Mouse (Mus musculus) limb, embryonic 14.5 days (tissue): ENCODE data around the gene Nploc4. TPM values are rescaled to one million over a fixed set of nuclear protein-coding genes. Genes with fewer than 3 reads are reported as not detected.
"Not testable (repeated sequence)": the region's sequence is repeated elsewhere in the genome, so short reads cannot be mapped to it uniquely, and the experiment has no call there.

Experiments used
- ATAC-seq: fragments of 200-750 bp; cut with Nextera tagmentation; 2 replicates; pipeline ENCODE4 v1.8.0; 2017; ENCODE audit warnings: low read depth, moderate number of reproducible peaks, moderate TSS enrichment; ENCODE audit not compliant: low FRiP score
- DNase-seq: peaks from one replicate; pipeline ENCODE4 v3.0.0-alpha.2; 2015; ENCODE audit warnings: low spot score
- H3K27ac ChIP-seq: fragments of 300-500 bp; sonication (generic); replicated peaks from 2 replicates; pipeline ENCODE4 v1.5.1; 2014; ENCODE audit warnings: low read depth, mild to moderate bottlenecking, low read length, moderate library complexity, mixed read lengths
- H3K27me3 ChIP-seq: fragments of 300-500 bp; sonication (generic); 2 replicates; pipeline ENCODE4 v1.6.1; 2014; ENCODE audit warnings: low read length, mixed read lengths; ENCODE audit not compliant: control insufficient read depth, insufficient read depth
- H3K36me3 ChIP-seq: fragments of 300-500 bp; sonication (generic); 2 replicates; pipeline ENCODE4 v1.6.1; 2014; ENCODE audit warnings: mild to moderate bottlenecking, low read length, moderate library complexity, mixed read lengths; ENCODE audit not compliant: control insufficient read depth, insufficient read depth
- H3K4me1 ChIP-seq: fragments of 300-500 bp; sonication (generic); 2 replicates; pipeline ENCODE4 v1.6.1; 2014; ENCODE audit warnings: antibody characterized with exemption, low read length, mixed read lengths; ENCODE audit not compliant: control insufficient read depth, insufficient read depth
- H3K4me2 ChIP-seq: fragments of 300-500 bp; sonication (generic); replicated peaks from 2 replicates; pipeline ENCODE4 v1.6.1; 2014; ENCODE audit warnings: low read depth, mild to moderate bottlenecking, low read length, moderate library complexity; ENCODE audit not compliant: severe bottlenecking
- H3K4me3 ChIP-seq: fragments of 300-500 bp; sonication (generic); replicated peaks from 2 replicates; pipeline ENCODE4 v1.5.1; 2014; ENCODE audit warnings: low read length
- H3K9ac ChIP-seq: fragments of 300-500 bp; sonication (generic); 2 replicates; pipeline ENCODE4 v1.6.1; 2014; ENCODE audit warnings: mild to moderate bottlenecking, low read depth, low read length, moderate library complexity; ENCODE audit not compliant: severe bottlenecking
- H3K9me3 ChIP-seq: fragments of 300-500 bp; sonication (generic); 2 replicates; pipeline ENCODE4 v1.6.1; 2016; ENCODE audit warnings: low read length; ENCODE audit not compliant: control insufficient read depth
- POLR2A ChIP-seq: fragments of 200-500 bp; IDR thresholded peaks from 2 replicates; pipeline ENCODE4 v1.8.0; 2012; ENCODE audit warnings: inconsistent platforms, mild to moderate bottlenecking, moderate library complexity, borderline replicate concordance; ENCODE audit not compliant: insufficient read depth, insufficient read length; ENCODE audit errors: extremely low read depth
- WGBS: fragments of 180-500 bp; shearing (Covaris S2); extraction: QIAGEN DNeasy Blood & Tissue Kit; methylation state at CpG from one replicate; pipeline ENCODE4 v1.1.7; 2014; 5-methylcytosine and 5-hydroxymethylcytosine counted together
- polyA plus RNA-seq, 2 experiments: library from polyadenylated mRNA; depleted of rRNA in 1 of 2; stranded (reverse) in 1 of 2; unstranded in 1 of 2; fragments of >200 nt; fragmentation: Nextera tagmentation in 1 of 2; extraction: Ambion mirVana in 1 of 2; gene quantifications; 2 replicates each; pipeline versions ENCODE4 v1.2.1 to v1.2.3; 2012 to 2014

Gene Nploc4
- polyA plus RNA-seq, 2 experiments = 38.8 to 51.5 TPM

GRCm38 (mm10) chr11:120418592-120418991 is 18.9 kb downstream of the Nploc4 start:
- 94% methylated on average over 1 of the region's 1 CpGs for WGBS
- Histone ChIP-seq H3K4me3 (no peak overlapping the region), H3K4me2 (no peak overlapping the region), H3K9ac (no peak overlapping the region), H3K4me1 (peaks cover 8% of the 10 kb centered on the region; the same call in 1 of the 2 replicates), H3K27me3 (no peaks in the 10 kb centered on the region), H3K27ac (no peak overlapping the region), H3K9me3 (no peaks in the 10 kb centered on the region), H3K36me3 (peaks cover 85% of the 10 kb centered on the region)
- no peak for TF ChIP-seq POLR2A
- DNase-seq (no peak), ATAC-seq (no peak)

- no peaks in the 10 kb centered on the region for H3K27me3 ChIP-seq
- peaks cover 91% of the 10 kb centered on the region for H3K36me3 ChIP-seq
- 93% methylated on average over 7 of the region's 7 CpGs for WGBS
- H3K27ac ChIP-seq = no peak overlapping the region
- H3K9me3 ChIP-seq = no peaks in the 10 kb centered on the region
- DNase-seq = no peak
- no peak for TF ChIP-seq POLR2A
- H3K4me3 ChIP-seq = no peak overlapping the region
- ATAC-seq = no peak
- H3K4me1 ChIP-seq = peaks cover 2% of the 10 kb centered on the region; the same call in 1 of the 2 replicates
- H3K4me2 ChIP-seq = no peak overlapping the region
- H3K9ac ChIP-seq = no peak overlapping the region
These were observed 19.7 kb downstream of the Nploc4 start for GRCm38 (mm10) chr11:120417852-120418251.

GRCm38 (mm10) chr11:120413621-120414020 is 23.9 kb downstream of the Nploc4 start:
- not testable (repeated sequence) for H3K9ac ChIP-seq, H3K4me3 ChIP-seq, H3K4me1 ChIP-seq, H3K27ac ChIP-seq, H3K27me3 ChIP-seq, H3K9me3 ChIP-seq, ATAC-seq, H3K4me2 ChIP-seq, DNase-seq
- WGBS = 98% methylated on average over 7 of the region's 10 CpGs
- H3K36me3 ChIP-seq = peaks cover 95% of the 10 kb centered on the region

GRCm38 (mm10) chr11:120406445-120406844 is 31.1 kb downstream of the Nploc4 start:
- no peak overlapping the region for H3K4me3 ChIP-seq
- H3K27ac ChIP-seq = no peak overlapping the region
- H3K36me3 ChIP-seq = peaks cover 98% of the 10 kb centered on the region
- DNase-seq (no peak), ATAC-seq (no peak)
- TF ChIP-seq POLR2A = no peak
- H3K27me3 ChIP-seq = no peaks in the 10 kb centered on the region
- H3K9ac ChIP-seq = no peak overlapping the region
- 81% methylated on average over 1 of the region's 1 CpGs for WGBS
- no peaks in the 10 kb centered on the region for H3K4me1 ChIP-seq
- H3K9me3 ChIP-seq = no peaks in the 10 kb centered on the region
- H3K4me2 ChIP-seq = no peak overlapping the region

GRCm38 (mm10) chr11:120405867-120406266 is 31.6 kb downstream of the Nploc4 start:
- DNase-seq (no peak), ATAC-seq (no peak)
- Histone ChIP-seq H3K4me2 (no peak overlapping the region), H3K27ac (no peak overlapping the region), H3K4me3 (no peak overlapping the region), H3K36me3 (peaks cover 98% of the 10 kb centered on the region), H3K4me1 (no peaks in the 10 kb centered on the region), H3K9me3 (no peaks in the 10 kb centered on the region), H3K9ac (no peak overlapping the region), H3K27me3 (no peaks in the 10 kb centered on the region)
- no peak for TF ChIP-seq POLR2A
- WGBS = 95% methylated on average over 3 of the region's 3 CpGs

GRCm38 (mm10) chr11:120404814-120405213 is 32.7 kb downstream of the Nploc4 start:
- DNase-seq (no peak), ATAC-seq (no peak)
- H3K27me3 ChIP-seq = no peaks in the 10 kb centered on the region
- H3K9ac ChIP-seq = no peak overlapping the region
- no peaks in the 10 kb centered on the region for H3K4me1 ChIP-seq
- no peak for TF ChIP-seq POLR2A
- no peaks in the 10 kb centered on the region for H3K9me3 ChIP-seq
- H3K4me2 ChIP-seq = no peak overlapping the region
- no peak overlapping the region for H3K27ac ChIP-seq
- H3K36me3 ChIP-seq = peaks cover 98% of the 10 kb centered on the region
- 100% methylated on average over 1 of the region's 1 CpGs for WGBS
- H3K4me3 ChIP-seq = no peak overlapping the region
